Mouse (Mus musculus): Measurements from ENCODE around the gene Ptprd.

Gene Ptprd

DNA sequence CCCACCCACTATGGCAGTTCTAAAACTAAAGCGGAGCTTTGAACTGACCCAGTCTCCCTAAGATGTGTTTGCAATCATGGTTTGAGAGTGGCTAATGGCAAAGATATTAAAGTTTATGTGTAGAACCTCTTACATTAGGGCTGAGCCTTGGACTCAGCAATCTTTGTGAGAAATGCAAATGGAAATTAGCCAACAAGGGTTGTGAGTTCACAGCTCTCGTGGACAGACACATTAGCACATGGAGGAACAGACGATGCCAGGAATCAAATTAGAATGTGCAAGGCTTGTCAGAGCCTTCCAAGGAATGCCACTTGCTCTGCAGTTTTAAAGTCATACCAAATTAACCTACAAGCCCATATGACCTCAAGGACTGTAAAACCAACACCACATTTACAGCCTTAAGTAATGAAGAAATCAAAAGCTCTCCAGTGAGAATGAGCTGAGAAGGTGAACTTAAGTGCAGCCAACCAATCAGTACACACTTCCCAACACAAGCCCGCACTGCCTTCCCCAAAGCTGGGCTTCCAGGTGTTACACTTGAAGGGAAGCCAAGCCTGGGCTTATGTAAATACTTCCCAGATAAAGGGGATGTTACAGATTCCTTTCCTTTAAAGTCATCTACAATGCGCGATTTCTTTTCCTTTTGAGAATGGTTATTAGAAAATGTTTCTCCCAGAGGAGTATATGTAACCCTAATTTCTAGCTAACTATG, 2258.3 kb downstream of the Ptprd start:
- in situ Hi-C loops (cut with MboI, MseI), result no loop called here

GRCm38 (mm10) chr4:75950582-75950981, 2261.2 kb downstream of the Ptprd start:
- in situ Hi-C loops (cut with MboI, MseI), result no loop called here

GRCm38 (mm10) chr4:75894871-75895270, 2316.9 kb downstream of the Ptprd start:
- in situ Hi-C loops (cut with MboI, MseI), result no loop called here
